Mouse (Mus musculus): ENCODE data around the gene Pax9. TPM values are rescaled to one million over a fixed set of nuclear protein-coding genes. Genes with fewer than 3 reads are reported as not detected.

Gene Pax9
- polyA plus RNA-seq, 1 experiment from 2014 or later: 2.8 TPM

- no peak overlapping the region for H3K4me2 ChIP-seq
- no peak overlapping the region for H3K4me3 ChIP-seq (replicated peaks)
- peaks cover 86% of the 10 kb centered on the region for H3K27me3 ChIP-seq (replicated peaks)
- H3K9ac ChIP-seq: no peak overlapping the region
- peaks cover 11% of the 10 kb centered on the region; the same call in 1 of the 2 replicates for H3K4me1 ChIP-seq
- whole genome bisulfite sequencing: 6% methylated on average over 16 of the region's 16 CpGs
- no peaks in the 10 kb centered on the region for H3K9me3 ChIP-seq
- ATAC-seq (ENCODE audit: insufficient read depth, low FRiP score, low read depth): no peak
- no peak overlapping the region for H3K27ac ChIP-seq
- H3K36me3 ChIP-seq: no peaks in the 10 kb centered on the region
Measured at GRCm38 (mm10) chr12:56690366-56690765, 1.2 kb upstream of the Pax9 start.

- Histone ChIP-seq H3K4me1 (peaks cover 17% of the 10 kb centered on the region), H3K9me3 (no peaks in the 10 kb centered on the region), H3K9ac (no peak overlapping the region), H3K36me3 (no peaks in the 10 kb centered on the region), H3K4me2 (peak overlapping the region; percentile 43), H3K27ac (no peak overlapping the region), H3K4me3 (replicated peaks) (peak overlapping the region; percentile 28), H3K27me3 (replicated peaks) (peaks cover 90% of the 10 kb centered on the region)
- 3% methylated on average over 12 of the region's 12 CpGs for WGBS
- no peak for ATAC-seq (ENCODE audit: insufficient read depth, low FRiP score, low read depth)
Measured at GRCm38 (mm10) chr12:56691001-56691400, 566 bp upstream of the Pax9 start.

- H3K9ac ChIP-seq: no peak overlapping the region
- H3K4me3 ChIP-seq (replicated peaks): no peak overlapping the region
- 9% methylated on average over 19 of the region's 19 CpGs for WGBS
- H3K4me2 ChIP-seq: 0 out of 2 replicates have a peak overlapping the region, but pooled peaks have one; percentile 11
- peaks cover 30% of the 10 kb centered on the region for H3K4me1 ChIP-seq
- no peaks in the 10 kb centered on the region for H3K36me3 ChIP-seq
- ATAC-seq (ENCODE audit: insufficient read depth, low FRiP score, low read depth): no peak
- peaks cover 94% of the 10 kb centered on the region for H3K27me3 ChIP-seq (replicated peaks)
- no peaks in the 10 kb centered on the region for H3K9me3 ChIP-seq
- H3K27ac ChIP-seq: no peak overlapping the region
Measured at GRCm38 (mm10) chr12:56692536-56692935, 969 bp downstream of the Pax9 start.

GRCm38 (mm10) chr12:56693411-56694098 is 2.0 kb downstream of the Pax9 start:
- H3K4me1 ChIP-seq: peaks cover 30% of the 10 kb centered on the region
- no peak for ATAC-seq (ENCODE audit: insufficient read depth, low FRiP score, low read depth)
- WGBS: 16% methylated on average over 14 of the region's 14 CpGs
- H3K36me3 ChIP-seq: no peaks in the 10 kb centered on the region
- no peak overlapping the region for H3K4me3 ChIP-seq (replicated peaks)
- no peak overlapping the region for H3K4me2 ChIP-seq
- no peak overlapping the region for H3K9ac ChIP-seq
- peaks cover 93% of the 10 kb centered on the region for H3K27me3 ChIP-seq (replicated peaks)
- no peaks in the 10 kb centered on the region for H3K9me3 ChIP-seq
- H3K27ac ChIP-seq: no peak overlapping the region

GRCm38 (mm10) chr12:56694361-56694760 is 2.8 kb downstream of the Pax9 start:
- H3K4me2 ChIP-seq: no peak overlapping the region
- peaks cover 91% of the 10 kb centered on the region for H3K27me3 ChIP-seq (replicated peaks)
- H3K36me3 ChIP-seq: no peaks in the 10 kb centered on the region
- H3K4me3 ChIP-seq (replicated peaks): no peak overlapping the region
- no peaks in the 10 kb centered on the region for H3K9me3 ChIP-seq
- 8% methylated on average over 14 of the region's 14 CpGs for WGBS
- H3K27ac ChIP-seq: no peak overlapping the region
- ATAC-seq (ENCODE audit: insufficient read depth, low FRiP score, low read depth): no peak
- H3K4me1 ChIP-seq: peaks cover 30% of the 10 kb centered on the region
- H3K9ac ChIP-seq: no peak overlapping the region

GRCm38 (mm10) chr12:56694936-56695335 is 3.4 kb downstream of the Pax9 start:
- Histone ChIP-seq H3K4me2 (peak overlapping the region; percentile 63), H3K4me3 (replicated peaks) (peak overlapping the region; percentile 40), H3K36me3 (no peaks in the 10 kb centered on the region), H3K9me3 (no peaks in the 10 kb centered on the region), H3K4me1 (peaks cover 27% of the 10 kb centered on the region), H3K9ac (no peak overlapping the region), H3K27me3 (replicated peaks) (peaks cover 91% of the 10 kb centered on the region), H3K27ac (no peak overlapping the region)
- 2% methylated on average over 11 of the region's 11 CpGs for WGBS
- no peak for ATAC-seq (ENCODE audit: insufficient read depth, low FRiP score, low read depth)

GRCm38 (mm10) chr12:56695358-56696173 is 4.0 kb downstream of the Pax9 start:
- no peak overlapping the region for H3K9ac ChIP-seq
- peak overlapping the region; percentile 21; the same call in 1 of the 2 replicates for H3K27ac ChIP-seq

GRCm38 (mm10) chr12:56696174-56697010 is 4.8 kb downstream of the Pax9 start:
- Histone ChIP-seq H3K27me3 (replicated peaks) (peaks cover 84% of the 10 kb centered on the region), H3K36me3 (no peaks in the 10 kb centered on the region), H3K4me1 (peaks cover 25% of the 10 kb centered on the region), H3K4me3 (replicated peaks) (peak overlapping the region; percentile 40), H3K27ac (0 out of 2 replicates have a peak overlapping the region, but pooled peaks have one; percentile 21), H3K9me3 (no peaks in the 10 kb centered on the region), H3K4me2 (peak overlapping the region; percentile 63), H3K9ac (no peak overlapping the region)
- under 1% methylated on average over 57 of the region's 57 CpGs for WGBS
- ATAC-seq (ENCODE audit: insufficient read depth, low FRiP score, low read depth): 0 out of 2 replicates have a peak, but pooled peaks have one; percentile 4

More at GRCm38 (mm10) chr12:56695358-56696173, 4.0 kb downstream of the Pax9 start:
- Histone ChIP-seq H3K36me3 (no peaks in the 10 kb centered on the region), H3K9me3 (no peaks in the 10 kb centered on the region), H3K27me3 (replicated peaks) (peaks cover 89% of the 10 kb centered on the region), H3K4me3 (replicated peaks) (peak overlapping the region; percentile 40), H3K4me1 (peaks cover 26% of the 10 kb centered on the region), H3K4me2 (peak overlapping the region; percentile 63)
- peak; percentile 93 for ATAC-seq (ENCODE audit: insufficient read depth, low FRiP score, low read depth)
- under 1% methylated on average over 41 of the region's 41 CpGs for WGBS

- peaks cover 77% of the 10 kb centered on the region for H3K27me3 ChIP-seq (replicated peaks)
- no peak for ATAC-seq (ENCODE audit: insufficient read depth, low FRiP score, low read depth)
- under 1% methylated on average over 36 of the region's 36 CpGs for WGBS
- H3K4me2 ChIP-seq: peak overlapping the region; percentile 63
- H3K4me1 ChIP-seq: peaks cover 20% of the 10 kb centered on the region
- no peaks in the 10 kb centered on the region for H3K9me3 ChIP-seq
- peak overlapping the region; percentile 40 for H3K4me3 ChIP-seq (replicated peaks)
- H3K36me3 ChIP-seq: no peaks in the 10 kb centered on the region
- no peak overlapping the region for H3K27ac ChIP-seq
- H3K9ac ChIP-seq: no peak overlapping the region
Measured at GRCm38 (mm10) chr12:56697011-56697740, 5.6 kb downstream of the Pax9 start.

GRCm38 (mm10) chr12:56697785-56698184 is 6.2 kb downstream of the Pax9 start:
- whole genome bisulfite sequencing: 3% methylated on average over 12 of the region's 12 CpGs
- H3K4me3 ChIP-seq (replicated peaks): peak overlapping the region; percentile 40

More at GRCm38 (mm10) chr12:56697785-56698184, 6.2 kb downstream of the Pax9 start:
- Histone ChIP-seq H3K4me1 (peaks cover 20% of the 10 kb centered on the region), H3K9me3 (no peaks in the 10 kb centered on the region), H3K9ac (no peak overlapping the region), H3K27me3 (replicated peaks) (peaks cover 76% of the 10 kb centered on the region), H3K4me2 (peak overlapping the region; percentile 63), H3K27ac (no peak overlapping the region), H3K36me3 (no peaks in the 10 kb centered on the region)
- no peak for ATAC-seq (ENCODE audit: insufficient read depth, low FRiP score, low read depth)

All from stomach, embryonic 15.5 days (tissue).